Mouse (Mus musculus): ENCODE measurements at regions not wholly inside any gene's neighbourhood (a gene's known extent, or its start where the extent isn't known, plus 50 kb on each side); places are given as distances from the start of the nearest gene placed in this dataset.

DNA sequence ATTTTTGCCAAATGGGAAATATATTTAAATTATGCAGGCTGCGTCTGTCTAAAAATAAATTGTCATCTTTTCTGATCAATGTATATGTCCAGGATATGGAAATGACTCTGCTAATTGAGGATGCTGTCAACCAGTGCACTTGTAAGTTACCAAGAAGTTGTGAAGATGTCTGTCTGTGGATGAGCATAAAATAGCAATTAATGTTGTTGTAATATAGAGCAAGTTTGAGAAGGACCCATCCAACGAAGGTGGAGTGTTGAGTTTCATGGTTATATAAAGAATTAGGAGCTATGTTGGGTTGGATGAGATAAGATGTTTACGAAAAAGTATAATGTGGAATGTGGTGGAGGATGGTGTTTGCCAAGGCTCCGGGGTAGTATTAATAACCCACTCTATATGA, 131.6 kb downstream of the Zbtb18 start:
- no peaks in the 10 kb centered on the region for H3K36me3 ChIP-seq (replicated peaks)
- no peaks in the 10 kb centered on the region for H3K9me3 ChIP-seq
- no peaks in the 10 kb centered on the region for H3K4me1 ChIP-seq
- DNase-seq (ENCODE audit: low spot score): no peak
- H3K27me3 ChIP-seq (replicated peaks; ENCODE audit: low read depth, poor library complexity, severe bottlenecking): no peaks in the 10 kb centered on the region
- WGBS: 90% methylated on average over 4 of the region's 4 CpGs
- no peak overlapping the region for H3K27ac ChIP-seq (replicated peaks)
- H3K4me3 ChIP-seq: no peak overlapping the region

DNA sequence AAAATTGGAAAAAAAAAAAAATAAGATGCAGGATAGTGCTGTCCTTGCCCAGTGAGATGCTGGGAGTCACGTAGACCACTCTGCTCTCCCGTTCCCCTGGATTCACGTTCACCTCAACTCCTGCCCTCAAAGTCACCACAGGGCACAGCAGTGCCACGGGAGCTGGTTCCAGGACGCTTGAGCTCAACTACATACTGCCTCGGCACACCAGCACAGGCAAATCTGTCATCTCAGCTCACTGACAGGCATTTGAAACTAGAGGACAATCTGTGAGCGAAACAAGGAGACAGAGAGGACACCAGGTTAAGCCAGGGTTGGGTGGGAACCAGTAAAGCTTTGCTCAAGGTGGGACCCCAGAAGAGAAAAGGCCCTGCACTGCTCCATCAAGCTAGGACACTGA, 132.2 kb downstream of the Zbtb18 start:
- WGBS: 91% methylated on average over 7 of the region's 7 CpGs
- Histone ChIP-seq H3K36me3 (replicated peaks) (no peaks in the 10 kb centered on the region), H3K4me3 (no peak overlapping the region), H3K27ac (replicated peaks) (no peak overlapping the region), H3K27me3 (replicated peaks; ENCODE audit: low read depth, poor library complexity, severe bottlenecking) (no peaks in the 10 kb centered on the region), H3K4me1 (no peaks in the 10 kb centered on the region), H3K9me3 (no peaks in the 10 kb centered on the region)
- no peak for DNase-seq (ENCODE audit: low spot score)

DNA sequence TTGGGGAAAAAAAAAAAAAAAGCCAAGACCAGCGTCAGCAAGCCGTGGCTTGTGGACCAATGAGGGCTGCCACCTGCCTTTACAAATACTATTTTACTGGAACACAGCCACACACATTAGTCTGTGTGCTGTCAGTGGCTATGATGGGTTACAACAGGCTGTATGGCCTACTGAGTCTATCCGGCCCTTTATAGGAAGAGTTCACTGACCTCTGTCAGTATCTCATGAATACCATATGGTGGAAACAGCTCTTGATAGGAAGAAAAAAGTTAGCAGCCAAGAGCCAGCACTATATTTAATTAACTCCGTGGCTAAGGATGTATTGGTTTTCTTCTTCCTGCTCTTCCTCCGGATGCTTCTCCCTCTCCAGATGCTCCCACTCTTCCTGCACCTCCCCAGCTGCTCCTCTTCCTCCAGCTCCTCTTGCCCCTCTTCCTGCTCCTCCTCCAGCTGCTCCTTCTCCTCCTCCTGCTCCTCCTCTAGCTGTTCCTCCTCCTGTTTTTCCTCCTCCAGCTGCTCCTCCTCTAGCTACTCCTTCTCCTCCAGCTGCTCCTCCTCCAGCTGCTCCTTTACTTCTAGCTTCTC, 142.2 kb downstream of the Zbtb18 start:
- DNase-seq (ENCODE audit: low spot score): no peak
- no peaks in the 10 kb centered on the region for H3K36me3 ChIP-seq (replicated peaks)

DNA sequence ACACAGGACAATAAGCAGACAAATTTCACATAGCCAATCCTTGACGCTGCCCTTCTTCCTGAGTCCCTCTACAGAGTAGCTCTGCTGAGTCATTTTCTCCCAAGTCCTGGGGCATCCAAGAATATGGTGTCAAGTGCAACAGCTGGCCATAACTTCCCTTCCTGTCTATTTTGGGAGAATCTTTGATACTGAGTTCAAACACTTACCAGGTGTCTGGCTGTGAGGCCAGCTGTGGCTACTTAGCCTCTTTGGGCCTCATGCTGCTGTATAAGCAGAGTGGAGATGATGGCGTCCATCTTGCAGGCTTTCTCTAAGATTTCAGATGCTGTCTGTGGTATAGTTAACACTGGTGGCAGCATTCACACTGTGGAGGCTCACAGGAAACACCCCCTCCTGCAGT, 143.2 kb downstream of the Zbtb18 start:
- no peak overlapping the region for H3K4me3 ChIP-seq
- H3K27me3 ChIP-seq (replicated peaks; ENCODE audit: low read depth, poor library complexity, severe bottlenecking): no peaks in the 10 kb centered on the region
- H3K27ac ChIP-seq (replicated peaks): no peak overlapping the region
- no peak for DNase-seq (ENCODE audit: low spot score)
- 0 out of 2 replicates have a peak, but pooled peaks cover 8% of the 10 kb centered on the region for H3K9me3 ChIP-seq
- H3K36me3 ChIP-seq (replicated peaks): no peaks in the 10 kb centered on the region
- 92% methylated on average over 2 of the region's 2 CpGs for WGBS
- peaks cover 6% of the 10 kb centered on the region; the same call in 1 of the 2 replicates for H3K4me1 ChIP-seq

More for the DNA sequence above, 142.2 kb downstream of the Zbtb18 start:
- H3K9me3 ChIP-seq: 0 out of 2 replicates have a peak, but pooled peaks cover 8% of the 10 kb centered on the region
- H3K4me1 ChIP-seq: peaks cover 6% of the 10 kb centered on the region; the same call in 1 of the 2 replicates
- no peak overlapping the region for H3K27ac ChIP-seq (replicated peaks)
- 48% methylated on average over 5 of the region's 5 CpGs for WGBS
- no peak overlapping the region for H3K4me3 ChIP-seq
- no peaks in the 10 kb centered on the region for H3K27me3 ChIP-seq (replicated peaks; ENCODE audit: low read depth, poor library complexity, severe bottlenecking)

GRCm38 (mm10) chr1:177589034-177589433, 140.6 kb upstream of the 1700016C15Rik start:
- Histone ChIP-seq H3K36me3 (replicated peaks) (no peaks in the 10 kb centered on the region), H3K4me1 (peaks cover 6% of the 10 kb centered on the region; the same call in 1 of the 2 replicates), H3K27ac (replicated peaks) (no peak overlapping the region), H3K27me3 (replicated peaks; ENCODE audit: low read depth, poor library complexity, severe bottlenecking) (no peaks in the 10 kb centered on the region), H3K9me3 (no peaks in the 10 kb centered on the region), H3K4me3 (no peak overlapping the region)
- 88% methylated on average over 7 of the region's 7 CpGs for WGBS
- DNase-seq (ENCODE audit: low spot score): no peak

- no peaks in the 10 kb centered on the region for H3K36me3 ChIP-seq (replicated peaks)
- peaks cover under 1% of the 10 kb centered on the region; the same call in 1 of the 2 replicates for H3K4me1 ChIP-seq
- no peak for DNase-seq (ENCODE audit: low spot score)
- 89% methylated on average over 4 of the region's 4 CpGs for WGBS
- H3K27me3 ChIP-seq (replicated peaks; ENCODE audit: low read depth, poor library complexity, severe bottlenecking): no peaks in the 10 kb centered on the region
- no peaks in the 10 kb centered on the region for H3K9me3 ChIP-seq
- H3K4me3 ChIP-seq: no peak overlapping the region
- H3K27ac ChIP-seq (replicated peaks): no peak overlapping the region
These were observed 140.0 kb upstream of the 1700016C15Rik start for GRCm38 (mm10) chr1:177589656-177590055.

- Histone ChIP-seq H3K27ac (replicated peaks) (no peak overlapping the region), H3K27me3 (replicated peaks; ENCODE audit: low read depth, poor library complexity, severe bottlenecking) (no peaks in the 10 kb centered on the region), H3K4me3 (no peak overlapping the region), H3K36me3 (replicated peaks) (no peaks in the 10 kb centered on the region), H3K4me1 (no peaks in the 10 kb centered on the region), H3K9me3 (no peaks in the 10 kb centered on the region)
- WGBS: 91% methylated on average over 3 of the region's 3 CpGs
- DNase-seq (ENCODE audit: low spot score): no peak
These were observed 137.9 kb upstream of the 1700016C15Rik start for GRCm38 (mm10) chr1:177591742-177592141.

DNA sequence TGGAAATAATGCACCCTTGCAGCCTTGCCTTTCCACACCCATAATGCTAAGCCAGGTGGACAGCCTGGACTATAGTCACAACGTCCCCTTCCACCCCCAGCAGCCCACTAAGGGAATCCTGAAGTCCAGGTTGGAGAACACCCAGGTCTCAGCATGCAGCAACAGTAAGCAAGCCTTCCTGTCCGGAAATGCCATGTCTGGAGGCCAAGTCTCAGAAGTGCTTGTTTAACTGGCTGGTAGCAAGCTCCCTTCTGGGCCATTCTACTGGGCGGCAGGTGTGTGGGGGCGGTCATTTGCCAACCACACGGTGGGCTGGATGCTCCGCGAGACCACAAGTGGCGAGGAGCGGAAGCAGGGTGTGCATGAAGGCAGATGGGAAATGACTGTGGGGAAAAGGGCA, 137.3 kb upstream of the 1700016C15Rik start:
- H3K36me3 ChIP-seq (replicated peaks): no peaks in the 10 kb centered on the region
- H3K4me1 ChIP-seq: no peaks in the 10 kb centered on the region
- 91% methylated on average over 9 of the region's 9 CpGs for WGBS
- DNase-seq (ENCODE audit: low spot score): no peak
- H3K9me3 ChIP-seq: no peaks in the 10 kb centered on the region
- no peak overlapping the region for H3K27ac ChIP-seq (replicated peaks)
- H3K27me3 ChIP-seq (replicated peaks; ENCODE audit: low read depth, poor library complexity, severe bottlenecking): no peaks in the 10 kb centered on the region
- no peak overlapping the region for H3K4me3 ChIP-seq

DNA sequence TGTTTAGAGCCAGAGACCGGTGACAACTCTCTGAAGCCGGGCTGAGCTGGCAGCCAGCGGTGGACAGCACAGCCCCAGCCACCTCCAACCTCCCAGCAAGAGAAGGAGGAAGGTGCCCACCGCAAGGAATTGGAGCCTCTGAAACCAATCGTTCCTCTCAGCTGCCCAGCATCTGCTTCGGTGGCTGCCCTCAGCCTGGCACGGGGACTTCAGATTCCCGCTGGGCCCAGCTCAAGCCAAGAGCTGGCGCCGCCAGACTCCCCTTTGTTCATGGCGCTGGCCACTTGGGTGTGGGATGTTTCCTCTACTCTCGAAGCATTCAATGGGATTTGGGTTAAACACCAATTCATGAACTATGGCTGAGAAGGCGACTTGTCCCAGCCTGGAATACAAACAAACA, 135.3 kb upstream of the 1700016C15Rik start:
- H3K27ac ChIP-seq (replicated peaks): no peak overlapping the region
- no peaks in the 10 kb centered on the region for H3K36me3 ChIP-seq (replicated peaks)
- 81% methylated on average over 13 of the region's 13 CpGs for WGBS
- H3K4me1 ChIP-seq: no peaks in the 10 kb centered on the region
- no peaks in the 10 kb centered on the region for H3K9me3 ChIP-seq
- DNase-seq (ENCODE audit: low spot score): no peak
- H3K27me3 ChIP-seq (replicated peaks; ENCODE audit: low read depth, poor library complexity, severe bottlenecking): no peaks in the 10 kb centered on the region
- H3K4me3 ChIP-seq: no peak overlapping the region

GRCm38 (mm10) chr1:177595326-177595914, 134.2 kb upstream of the 1700016C15Rik start:
- Histone ChIP-seq H3K4me1 (no peaks in the 10 kb centered on the region), H3K4me3 (no peak overlapping the region), H3K27ac (replicated peaks) (no peak overlapping the region), H3K27me3 (replicated peaks; ENCODE audit: low read depth, poor library complexity, severe bottlenecking) (no peaks in the 10 kb centered on the region), H3K36me3 (replicated peaks) (no peaks in the 10 kb centered on the region), H3K9me3 (no peaks in the 10 kb centered on the region)
- no peak for DNase-seq (ENCODE audit: low spot score)
- 84% methylated on average over 7 of the region's 7 CpGs for WGBS

- no peaks in the 10 kb centered on the region for H3K9me3 ChIP-seq
- H3K27me3 ChIP-seq (replicated peaks; ENCODE audit: low read depth, poor library complexity, severe bottlenecking): no peaks in the 10 kb centered on the region
- H3K4me3 ChIP-seq: no peak overlapping the region
- no peaks in the 10 kb centered on the region for H3K36me3 ChIP-seq (replicated peaks)
- no peak for DNase-seq (ENCODE audit: low spot score)
- H3K27ac ChIP-seq (replicated peaks): no peak overlapping the region
- 86% methylated on average over 4 of the region's 4 CpGs for WGBS
- no peaks in the 10 kb centered on the region for H3K4me1 ChIP-seq
These were observed 132.6 kb upstream of the 1700016C15Rik start for GRCm38 (mm10) chr1:177597036-177597435.

GRCm38 (mm10) chr1:177605353-177605969, 124.2 kb upstream of the 1700016C15Rik start:
- Histone ChIP-seq H3K4me3 (no peak overlapping the region), H3K9me3 (no peaks in the 10 kb centered on the region), H3K27ac (replicated peaks) (no peak overlapping the region), H3K4me1 (peaks cover 7% of the 10 kb centered on the region), H3K36me3 (replicated peaks) (no peaks in the 10 kb centered on the region), H3K27me3 (replicated peaks; ENCODE audit: low read depth, poor library complexity, severe bottlenecking) (no peaks in the 10 kb centered on the region)
- no peak for DNase-seq (ENCODE audit: low spot score)
- 41% methylated on average over 6 of the region's 6 CpGs for WGBS

- H3K27me3 ChIP-seq (replicated peaks; ENCODE audit: low read depth, poor library complexity, severe bottlenecking): no peaks in the 10 kb centered on the region
- no peak overlapping the region for H3K4me3 ChIP-seq
- H3K27ac ChIP-seq (replicated peaks): no peak overlapping the region
- DNase-seq (ENCODE audit: low spot score): no peak
- H3K36me3 ChIP-seq (replicated peaks): no peaks in the 10 kb centered on the region
- H3K9me3 ChIP-seq: no peaks in the 10 kb centered on the region
- 75% methylated on average over 2 of the region's 2 CpGs for WGBS
- H3K4me1 ChIP-seq: peaks cover 7% of the 10 kb centered on the region
These were observed 122.0 kb upstream of the 1700016C15Rik start for GRCm38 (mm10) chr1:177607565-177607964.
